Mouse (Mus musculus) heart, adult 2 months (tissue): ENCODE data around the gene Abcb10. TPM values are rescaled to one million over a fixed set of nuclear protein-coding genes. Genes with fewer than 3 reads are reported as not detected.

ENCODE experiments used
- DNase-seq, 2 experiments: peaks; one replicate each; pipeline ENCODE4 v3.0.0; 2021
- H3K27ac ChIP-seq: fragments of 200-600 bp; 2 replicates; pipeline ENCODE4 v1.8.1; 2022
- H3K27me3 ChIP-seq: fragments of 200-500 bp; 2 replicates; pipeline ENCODE4 v1.6.1; 2012; ENCODE audit warnings: mild to moderate bottlenecking, low read length, inconsistent platforms, mixed read lengths; ENCODE audit not compliant: control insufficient read depth, insufficient read depth
- H3K36me3 ChIP-seq: fragments of 200-500 bp; 2 replicates; pipeline ENCODE4 v1.6.1; 2012; ENCODE audit warnings: low read length, inconsistent platforms; ENCODE audit not compliant: control insufficient read depth, insufficient read depth
- H3K4me1 ChIP-seq: fragments of 200-500 bp; 2 replicates; pipeline ENCODE4 v1.6.1; 2011; ENCODE audit warnings: low read length; ENCODE audit not compliant: control insufficient read depth, insufficient read depth
- H3K4me3 ChIP-seq: fragments of 200-600 bp; 2 replicates; pipeline ENCODE4 v1.8.1; 2022
- H3K79me2 ChIP-seq: fragments of 200-500 bp; replicated peaks from 2 replicates; pipeline ENCODE4 v1.6.1; 2012; ENCODE audit warnings: mild to moderate bottlenecking, inconsistent platforms, low read length, moderate library complexity, mixed read lengths; ENCODE audit not compliant: control insufficient read depth, insufficient read depth
- H3K9ac ChIP-seq: fragments of 200-500 bp; 2 replicates; pipeline ENCODE4 v1.6.1; 2012; ENCODE audit warnings: low read depth, mild to moderate bottlenecking, control low read depth, inconsistent platforms, low read length, mixed read lengths
- CTCF ChIP-seq: fragments of 200-600 bp; IDR thresholded peaks from 2 replicates; pipeline ENCODE4 v1.8.1; 2022; ENCODE audit warnings: antibody characterized with exemption, mild to moderate bottlenecking, moderate library complexity
- EP300 ChIP-seq: fragments of 200-500 bp; IDR thresholded peaks from 2 replicates; pipeline ENCODE4 v1.6.1; 2011; ENCODE audit warnings: low read depth, low read length, control low read depth; ENCODE audit not compliant: insufficient read depth
- POLR2A ChIP-seq: fragments of 200-500 bp; IDR thresholded peaks from 2 replicates; pipeline ENCODE4 v1.6.1; 2011; ENCODE audit warnings: mild to moderate bottlenecking, low read depth, low read length, control low read depth; ENCODE audit not compliant: insufficient read depth
- WGBS: fragments of 180-500 bp; shearing (Covaris S2); methylation state at CpG from one replicate; pipeline ENCODE4 v1.1.7; 2018; 5-methylcytosine and 5-hydroxymethylcytosine counted together
- intact Hi-C: fragments of 180-260 bp; cut with DNase I; formaldehyde crosslinking; loops from one replicate; pipeline ENCODE4 v1.15.1; 2025
- polyA plus RNA-seq: library from polyadenylated mRNA; depleted of rRNA; stranded (reverse); fragments of >200 nt; gene quantifications from 2 replicates; pipeline ENCODE4 v1.2.3, GENCODE M21; 2012
- total RNA-seq, 2 experiments: library from RNA; stranded (reverse); gene quantifications; 2 replicates each; pipeline ENCODE4 v1.2.3; 2021

Abcb10 gene
- total and polyA plus RNA-seq, 3 experiments, result 19.1 to 44.2 (median 40.2) TPM

- intact Hi-C loops, result no loop called here
- Histone ChIP-seq H3K79me2 (no peaks in the 10 kb centered on the region), H3K4me1 (no peaks in the 10 kb centered on the region), H3K27me3 (no peaks in the 10 kb centered on the region), H3K9ac (no peak overlapping the region), H3K4me3 (no peak overlapping the region), H3K36me3 (no peaks in the 10 kb centered on the region), H3K27ac (peak overlapping the region; percentile 28; the same call in 1 of the 2 replicates)
- 34% methylated on average over 7 of the region's 7 CpGs for WGBS
- no peak for TF ChIP-seq POLR2A
- no peak for TF ChIP-seq CTCF
- TF ChIP-seq EP300, result no peak
- DNase-seq, result peak in 1 of 2 experiments; percentile 19
Observed at GRCm38 (mm10) chr8:123989128-123989527, 6.2 kb upstream of the Abcb10 start.

GRCm38 (mm10) chr8:123988605-123989038 is 5.7 kb upstream of the Abcb10 start:
- 17% methylated on average over 6 of the region's 6 CpGs for WGBS
- intact Hi-C loops, result no loop called here
- peak in 1 of 2 experiments; percentile 37 for DNase-seq
- H3K4me1 ChIP-seq, result no peaks in the 10 kb centered on the region
- H3K36me3 ChIP-seq, result no peaks in the 10 kb centered on the region
- H3K79me2 ChIP-seq, result no peaks in the 10 kb centered on the region
- H3K27me3 ChIP-seq, result no peaks in the 10 kb centered on the region
- TF ChIP-seq POLR2A (no peak), EP300 (no peak), CTCF (no peak)
- H3K27ac ChIP-seq, result peak overlapping the region; percentile 28; the same call in 1 of the 2 replicates
- no peak overlapping the region for H3K9ac ChIP-seq
- H3K4me3 ChIP-seq, result no peak overlapping the region

DNA sequence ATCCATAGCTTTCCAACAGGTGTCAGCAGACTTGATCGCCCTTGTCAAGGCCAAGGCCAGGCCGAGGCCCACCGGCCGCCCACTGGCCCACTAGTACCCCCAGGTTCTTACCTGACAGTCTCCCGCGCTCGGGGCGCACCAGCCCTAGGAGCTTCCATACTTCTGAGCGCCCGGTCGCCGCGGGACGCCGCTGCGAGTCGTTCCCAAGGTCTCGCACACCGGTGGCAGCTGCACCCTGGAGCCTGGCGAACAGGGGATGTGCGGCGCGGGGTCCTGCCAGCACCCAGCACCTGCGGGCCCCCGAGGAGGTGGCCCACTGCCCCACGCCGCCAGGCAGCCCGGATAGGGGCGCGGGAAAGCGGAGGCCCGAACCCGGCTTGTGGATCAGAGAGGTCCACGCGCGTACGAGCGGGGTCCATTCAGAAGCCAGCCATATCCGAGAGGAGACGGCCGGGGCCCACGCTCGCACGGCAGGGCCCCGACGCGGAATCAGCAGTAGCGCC is 580 bp downstream of the Abcb10 start:
- Histone ChIP-seq H3K4me3 (peak overlapping the region; percentile 89), H3K79me2 (no peaks in the 10 kb centered on the region; the same call in 1 of the 2 replicates), H3K9ac (peak overlapping the region; percentile 88), H3K4me1 (peaks cover 10% of the 10 kb centered on the region), H3K27ac (peak overlapping the region; percentile 90), H3K27me3 (no peaks in the 10 kb centered on the region), H3K36me3 (no peaks in the 10 kb centered on the region)
- intact Hi-C loops, result loop anchor here (2.0 kb wide), 2 partner anchors 32 to 38 kb away; partner anchors contain the start of genes Taf5l and Urb2
- TF ChIP-seq EP300, result no peak
- TF ChIP-seq POLR2A, result no peak
- no peak for DNase-seq
- under 1% methylated on average over 46 of the region's 48 CpGs for WGBS

- peak overlapping the region; percentile 6; the same call in 1 of the 2 replicates for H3K4me3 ChIP-seq
- WGBS, result 27% methylated on average over 4 of the region's 4 CpGs
- no peaks in the 10 kb centered on the region; the same call in 1 of the 2 replicates for H3K79me2 ChIP-seq
- peak in 1 of 2 experiments; percentile 12 for DNase-seq
- H3K4me1 ChIP-seq, result peaks cover 10% of the 10 kb centered on the region
- H3K36me3 ChIP-seq, result no peaks in the 10 kb centered on the region
- peak overlapping the region; percentile 6; the same call in 1 of the 2 replicates for H3K9ac ChIP-seq
- no peak overlapping the region for H3K27ac ChIP-seq
- intact Hi-C loops, result loop anchor here (2.0 kb wide), 2 partner anchors 31 to 39 kb away; partner anchors contain the start of genes Taf5l and Urb2
- TF ChIP-seq POLR2A, result no peak
- TF ChIP-seq CTCF, result no peak
- TF ChIP-seq EP300, result no peak
- H3K27me3 ChIP-seq, result no peaks in the 10 kb centered on the region
Observed at GRCm38 (mm10) chr8:123981674-123982073, 1.2 kb downstream of the Abcb10 start.

DNA sequence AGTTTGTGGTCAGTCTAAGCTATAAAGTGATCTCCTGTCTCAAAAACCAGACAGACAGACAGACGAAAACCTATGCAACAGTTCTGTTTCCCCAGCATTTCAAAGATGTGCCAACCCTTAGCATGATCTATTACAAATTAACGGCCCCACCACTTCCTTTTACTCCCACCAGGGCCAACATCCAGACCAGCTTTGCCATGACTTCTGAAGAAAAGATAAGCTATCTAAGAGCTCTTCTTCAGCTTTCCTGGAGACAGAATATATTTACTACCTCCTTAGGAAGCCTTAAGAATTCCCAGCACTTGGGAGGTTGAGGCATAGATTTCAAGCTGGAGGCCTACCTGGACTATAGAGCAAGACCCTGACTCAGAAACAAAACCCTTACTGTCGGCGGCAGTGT is 2.7 kb downstream of the Abcb10 start:
- intact Hi-C loops, result no loop called here

DNA sequence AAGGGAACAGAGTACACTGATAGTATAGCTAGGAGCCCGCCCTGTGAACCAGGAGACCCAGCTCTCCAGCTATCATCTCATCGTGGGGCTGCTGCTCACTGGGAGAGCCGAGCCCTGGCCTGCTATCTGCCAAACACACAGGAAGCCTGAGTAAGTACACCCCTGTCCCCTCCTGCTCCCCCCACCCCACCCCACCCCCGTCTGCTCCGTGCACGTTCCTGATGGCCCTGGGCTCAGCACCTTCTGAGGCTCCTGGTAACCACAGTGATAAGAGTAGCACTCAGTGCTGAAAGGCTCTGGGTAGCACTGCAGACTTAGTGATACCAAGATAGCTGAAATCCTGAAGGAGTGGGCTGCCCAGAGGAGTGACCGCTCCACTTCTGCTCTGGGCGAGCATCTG is 4.0 kb downstream of the Abcb10 start:
- Histone ChIP-seq H3K9ac (no peak overlapping the region), H3K27ac (no peak overlapping the region), H3K36me3 (no peaks in the 10 kb centered on the region), H3K79me2 (no peaks in the 10 kb centered on the region; the same call in 1 of the 2 replicates), H3K27me3 (no peaks in the 10 kb centered on the region), H3K4me1 (peaks cover 10% of the 10 kb centered on the region), H3K4me3 (no peak overlapping the region)
- 59% methylated on average over 8 of the region's 8 CpGs for WGBS
- no peak for TF ChIP-seq EP300
- no peak for TF ChIP-seq CTCF
- no peak for TF ChIP-seq POLR2A
- intact Hi-C loops, result no loop called here
- DNase-seq, result no peak

More for the DNA sequence above, 2.7 kb downstream of the Abcb10 start:
- H3K36me3 ChIP-seq, result no peaks in the 10 kb centered on the region
- H3K4me3 ChIP-seq, result no peak overlapping the region
- H3K4me1 ChIP-seq, result peaks cover 10% of the 10 kb centered on the region
- DNase-seq, result no peak
- TF ChIP-seq EP300 (no peak), CTCF (no peak)
- no peak overlapping the region for H3K27ac ChIP-seq
- H3K9ac ChIP-seq, result no peak overlapping the region
- WGBS, result 71% methylated on average over 4 of the region's 4 CpGs
- H3K79me2 ChIP-seq, result no peaks in the 10 kb centered on the region; the same call in 1 of the 2 replicates
- H3K27me3 ChIP-seq, result no peaks in the 10 kb centered on the region
